ENCODE assay signal across 8 mouse cellular contexts in the genomic region with DNA sequence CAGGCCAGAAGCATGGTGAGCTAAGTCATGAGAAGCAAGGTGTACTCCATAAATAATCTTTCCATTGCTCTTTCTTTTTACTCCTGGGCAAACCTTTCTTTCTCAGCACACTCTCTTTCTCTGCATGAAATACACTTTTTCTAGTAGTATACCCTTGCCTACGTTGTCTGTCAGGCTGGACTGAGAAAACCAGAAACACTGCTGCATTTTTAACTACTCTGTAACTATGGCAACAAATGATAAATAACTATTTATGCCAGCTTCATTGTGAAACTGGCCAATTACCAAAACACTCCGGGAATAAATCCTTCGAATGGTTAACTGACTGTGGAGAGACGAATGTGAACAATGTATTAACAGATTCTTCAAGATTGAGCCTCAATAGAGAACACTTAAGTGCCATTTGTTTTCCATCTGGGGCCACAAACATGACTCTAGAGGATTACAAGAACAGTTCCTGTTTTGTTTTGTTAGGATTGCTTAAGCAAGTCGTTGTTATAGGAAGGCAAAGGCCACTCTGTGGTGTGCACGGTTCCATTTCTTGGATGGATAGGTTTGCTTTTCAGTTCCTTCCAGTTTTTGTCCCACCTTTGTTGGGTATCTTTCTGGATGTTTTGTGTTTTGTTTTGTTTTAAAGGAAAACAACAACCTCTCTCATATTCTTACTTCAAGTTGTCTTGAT. TPM values are rescaled to one million over a fixed set of nuclear protein-coding genes. Genes with fewer than 3 reads are reported as not detected.
DNase-seq lines count a peak whose midpoint lies in the region; ATAC-seq and TF ChIP-seq lines count a peak whose summit lies in the region.
"Not testable (repeated sequence)": the region's sequence is repeated elsewhere in the genome, so short reads cannot be mapped to it uniquely, and the experiment has no call there.
"Had no signal": no experiment of that assay in that cellular context is flagged by ENCODE, and none has a peak within 500 bp of the region (broad histone marks: within the 10 kb centered on the region; RNA-seq: fewer than 3 reads in every experiment).

A gene (plus strand): TSS at position 522 of the 682 bp plus-strand sequence.

- H3K4me1 ChIP-seq in forebrain, embryonic 14.5 days (ENCODE audit: control insufficient read depth, insufficient read depth, low read length); heart, postnatal 0 days (ENCODE audit: control insufficient read depth, insufficient read depth); kidney, adult 2 months (ENCODE audit: control insufficient read depth, insufficient read depth, low read length); neural tube, embryonic 14.5 days (ENCODE audit: control insufficient read depth, insufficient read depth, low read length): not testable (repeated sequence)
- H3K4me1 ChIP-seq in liver, embryonic 12.5 days, result peaks cover 15% of the 10 kb centered on the region
- peaks cover 72% of the 10 kb centered on the region for H3K4me1 ChIP-seq in megakaryocyte, embryonic 14.5 days

- peak within 1 kb of the TSS; percentile 59 for H3K9ac ChIP-seq in forebrain, embryonic 14.5 days (ENCODE audit: low read length)
- not testable (repeated sequence) for H3K9ac ChIP-seq in heart, postnatal 0 days (replicated peaks; ENCODE audit: low read depth, low read length)
- 0 out of 2 replicates have a peak within 1 kb of the TSS, but pooled peaks have one; percentile 36 for H3K9ac ChIP-seq in liver, embryonic 12.5 days
- peak within 1 kb of the TSS; percentile 35 for H3K9ac ChIP-seq in neural tube, embryonic 14.5 days (replicated peaks; ENCODE audit: low read depth, low read length)

- 11% methylated on average over 6 of the region's 6 CpGs for WGBS in forebrain, embryonic 14.5 days
- WGBS in heart, postnatal 0 days, result 68% methylated on average over 6 of the region's 6 CpGs
- WGBS in kidney, adult 2 months, result 52% methylated on average over 6 of the region's 6 CpGs
- WGBS in liver, embryonic 12.5 days (ENCODE audit: insufficient replicate concordance), result 52% methylated on average over 6 of the region's 6 CpGs
- 22% methylated on average over 6 of the region's 6 CpGs for WGBS in neural tube, embryonic 14.5 days

- peak within 1 kb of the TSS; percentile 87 for H3K4me2 ChIP-seq in forebrain, embryonic 14.5 days (ENCODE audit: low read length)
- H3K4me2 ChIP-seq in heart, postnatal 0 days (ENCODE audit: low read depth, low read length), result peak within 1 kb of the TSS; percentile 72
- H3K4me2 ChIP-seq in liver, embryonic 12.5 days, result peak within 1 kb of the TSS; percentile 68
- peak within 1 kb of the TSS; percentile 89 for H3K4me2 ChIP-seq in neural tube, embryonic 14.5 days (ENCODE audit: low read depth, low read length)

- not testable (repeated sequence) for H3K36me3 ChIP-seq in forebrain, embryonic 14.5 days (ENCODE audit: control insufficient read depth, insufficient read depth, low read length); heart, postnatal 0 days (replicated peaks; ENCODE audit: control insufficient read depth, insufficient read depth, low read length); kidney, adult 2 months (ENCODE audit: control insufficient read depth, insufficient read depth, low read length); liver, embryonic 12.5 days; neural tube, embryonic 14.5 days (ENCODE audit: control insufficient read depth, insufficient read depth, low read length)
- peaks cover 15% of the 10 kb centered on the region for H3K36me3 ChIP-seq in megakaryocyte, embryonic 14.5 days (replicated peaks; ENCODE audit: low read length)

- not testable (repeated sequence) for H3K9me3 ChIP-seq in forebrain, embryonic 14.5 days (replicated peaks; ENCODE audit: control insufficient read depth, low read length); heart, postnatal 0 days (replicated peaks; ENCODE audit: control insufficient read depth, low read length); liver, embryonic 12.5 days (replicated peaks); megakaryocyte, embryonic 14.5 days; neural tube, embryonic 14.5 days (ENCODE audit: control insufficient read depth, low read length)

- peak within 1 kb of the TSS; percentile 40 for H3K4me3 ChIP-seq in forebrain, embryonic 14.5 days (ENCODE audit: low read depth, low read length)
- H3K4me3 ChIP-seq in heart, postnatal 0 days (ENCODE audit: low read depth, low read length), result peak within 1 kb of the TSS; percentile 48
- peak within 1 kb of the TSS; percentile 45 for H3K4me3 ChIP-seq in kidney, adult 2 months (ENCODE audit: insufficient read depth, low read depth, low read length)
- peak within 1 kb of the TSS; percentile 50 for H3K4me3 ChIP-seq in liver, embryonic 12.5 days
- peak within 1 kb of the TSS; percentile 99 for H3K4me3 ChIP-seq in megakaryocyte, embryonic 14.5 days (replicated peaks)
- H3K4me3 ChIP-seq in neural tube, embryonic 14.5 days (ENCODE audit: low read depth, low read length), result peak within 1 kb of the TSS; percentile 41

- H3K27me3 ChIP-seq in forebrain, embryonic 14.5 days (replicated peaks; ENCODE audit: control insufficient read depth, insufficient read depth, low read length); kidney, adult 2 months (replicated peaks; ENCODE audit: control insufficient read depth, insufficient read depth, low read length); megakaryocyte, embryonic 14.5 days (replicated peaks); neural tube, embryonic 14.5 days (ENCODE audit: control insufficient read depth, insufficient read depth, low read length): not testable (repeated sequence)
- peaks cover 21% of the 10 kb centered on the region for H3K27me3 ChIP-seq in heart, postnatal 0 days (ENCODE audit: control insufficient read depth, insufficient read depth, low read length)
- H3K27me3 ChIP-seq in liver, embryonic 12.5 days (replicated peaks), result peaks cover 25% of the 10 kb centered on the region

- DNase-seq in forebrain, embryonic 14.5 days (ENCODE audit: low spot score), result peak; percentile 56
- not testable (repeated sequence) for DNase-seq in heart, postnatal 0 days (ENCODE audit: low spot score); kidney, adult 2 months

- not testable (repeated sequence) for TF ChIP-seq EP300 in heart, postnatal 0 days (IDR thresholded peaks at IDR 0.05; ENCODE audit: low read depth)

- not testable (repeated sequence) for H3K27ac ChIP-seq in forebrain, embryonic 14.5 days (ENCODE audit: low read depth, low read length); heart, postnatal 0 days (ENCODE audit: low read depth); kidney, adult 2 months (ENCODE audit: insufficient read depth, low read depth, low read length); liver, embryonic 12.5 days; neural tube, embryonic 14.5 days (ENCODE audit: low read depth, low read length)

- peak; percentile 39; the same call in 1 of the 2 replicates for ATAC-seq in common myeloid progenitor, adult 5-6 weeks (replicated peaks; ENCODE audit: low read depth, poor library complexity, severe bottlenecking)
- ATAC-seq in forebrain, embryonic 14.5 days, result peak; percentile 49; the same call in 1 of the 2 replicates
- not testable (repeated sequence) for ATAC-seq in heart, postnatal 0 days (ENCODE audit: insufficient read depth, low read depth); liver, embryonic 12.5 days; neural tube, embryonic 14.5 days (ENCODE audit: low read depth)

- not testable (repeated sequence) for TF ChIP-seq CTCF in heart, postnatal 0 days (IDR thresholded peaks at IDR 0.05; ENCODE audit: low read depth); kidney, adult 2 months (conservative IDR thresholded peaks at IDR 0.05; ENCODE audit: insufficient read depth, insufficient read length, low read depth, low read length)

- not testable (repeated sequence) for TF ChIP-seq POLR2A in kidney, adult 2 months (IDR thresholded peaks at IDR 0.05; ENCODE audit: low read depth, low read length)

RNA-seq across cellular contexts. Expression of the gene that starts here (rescaled TPM):
- total RNA-seq in common myeloid progenitor, adult 5-6 weeks (2017), result 2.7 and 2.8 TPM in 2 replicates
- 0.22 and 0.27 TPM in 2 replicates for polyA plus RNA-seq in forebrain, embryonic 14.5 days (2014; fragmentation: Nextera tagmentation; extraction: Ambion mirVana)
- 3.2 TPM in 1 of 2 replicates, not detected in the other for total RNA-seq in heart, postnatal 0 days (2014; rRNA removed; ENCODE audit: low replicate concordance)
- 0.07 and 0.14 TPM in 2 replicates for polyA plus RNA-seq in heart, postnatal 0 days (2015; fragmentation: Nextera tagmentation; extraction: Ambion mirVana)
- 0.52 and 0.65 TPM in 2 replicates for polyA plus RNA-seq in kidney, adult 2 months (2012; rRNA removed)
- 0.39 and 0.50 TPM in 2 replicates for polyA plus RNA-seq in liver, embryonic 12.5 days (2016; fragmentation: Nextera tagmentation; extraction: Ambion mirVana)
- 0.63 and 2.0 TPM in 2 replicates for polyA plus RNA-seq in megakaryocyte, embryonic 14.5 days (2012; ENCODE audit: insufficient read depth, low replicate concordance)
- polyA plus RNA-seq in neural tube, embryonic 14.5 days (2014; fragmentation: Nextera tagmentation; extraction: Ambion mirVana), result 1.6 and 2.4 TPM in 2 replicates
- total RNA-seq: MEL had no signal

Comparison
In these comparisons a context has a peak if more than half of its experiments do, and no peak if none do; other contexts are left out.
1. Peak in DNase-seq, ATAC-seq, H3K4me3 ChIP-seq, H3K9ac ChIP-seq and H3K4me2 ChIP-seq in forebrain, embryonic 14.5 days; RNA of the gene not detected or under 1 TPM.
2. H3K4me3 ChIP-seq: peak in every context shown above with its lines; median percentile 99 in megakaryocyte, embryonic 14.5 days; 50 in liver, embryonic 12.5 days; 48 in heart, postnatal 0 days; 45 in kidney, adult 2 months; 41 in neural tube, embryonic 14.5 days; 40 in forebrain, embryonic 14.5 days.